Mouse (Mus musculus) splenic B cell, adult 2 months (primary cell): ENCODE data around the gene Snrpb.

Experiments
- DNase-seq: peaks from one replicate; pipeline ENCODE4 v3.0.0-alpha.2; 2011; ENCODE audit warnings: low read depth, low spot score
- H3K27me3 ChIP-seq: 2 replicates; pipeline ENCODE4 v1.6.1; 2012; ENCODE audit warnings: mild to moderate bottlenecking, low read length, moderate library complexity, mixed read lengths; ENCODE audit not compliant: control insufficient read depth, poor library complexity, insufficient read depth, severe bottlenecking
- H3K36me3 ChIP-seq: 2 replicates; pipeline ENCODE4 v1.6.1; 2012; ENCODE audit warnings: mild to moderate bottlenecking, low read length, moderate library complexity, mixed read lengths; ENCODE audit not compliant: control insufficient read depth, poor library complexity, insufficient read depth, severe bottlenecking

Gene Snrpb

DNA sequence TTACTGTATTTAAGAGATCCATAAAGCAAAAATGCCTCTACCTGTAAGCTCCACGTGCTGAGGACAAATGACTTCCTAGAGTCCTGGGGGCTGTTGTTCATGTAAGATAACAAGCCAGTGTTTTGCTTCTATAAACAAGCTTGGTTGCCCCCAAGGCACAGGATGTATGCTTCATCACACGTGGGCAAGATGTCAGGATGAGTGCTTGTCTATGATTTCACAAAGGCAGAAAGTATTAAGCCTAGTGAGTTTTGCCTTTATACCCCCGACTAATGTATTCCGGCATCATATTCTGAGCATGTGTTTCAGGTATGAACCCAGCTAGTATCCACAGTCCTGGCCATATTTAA, 21.1 kb downstream of the Snrpb start:
- no peaks in the 10 kb centered on the region for H3K36me3 ChIP-seq
- no peaks in the 10 kb centered on the region for H3K27me3 ChIP-seq
- no peak for DNase-seq

DNA sequence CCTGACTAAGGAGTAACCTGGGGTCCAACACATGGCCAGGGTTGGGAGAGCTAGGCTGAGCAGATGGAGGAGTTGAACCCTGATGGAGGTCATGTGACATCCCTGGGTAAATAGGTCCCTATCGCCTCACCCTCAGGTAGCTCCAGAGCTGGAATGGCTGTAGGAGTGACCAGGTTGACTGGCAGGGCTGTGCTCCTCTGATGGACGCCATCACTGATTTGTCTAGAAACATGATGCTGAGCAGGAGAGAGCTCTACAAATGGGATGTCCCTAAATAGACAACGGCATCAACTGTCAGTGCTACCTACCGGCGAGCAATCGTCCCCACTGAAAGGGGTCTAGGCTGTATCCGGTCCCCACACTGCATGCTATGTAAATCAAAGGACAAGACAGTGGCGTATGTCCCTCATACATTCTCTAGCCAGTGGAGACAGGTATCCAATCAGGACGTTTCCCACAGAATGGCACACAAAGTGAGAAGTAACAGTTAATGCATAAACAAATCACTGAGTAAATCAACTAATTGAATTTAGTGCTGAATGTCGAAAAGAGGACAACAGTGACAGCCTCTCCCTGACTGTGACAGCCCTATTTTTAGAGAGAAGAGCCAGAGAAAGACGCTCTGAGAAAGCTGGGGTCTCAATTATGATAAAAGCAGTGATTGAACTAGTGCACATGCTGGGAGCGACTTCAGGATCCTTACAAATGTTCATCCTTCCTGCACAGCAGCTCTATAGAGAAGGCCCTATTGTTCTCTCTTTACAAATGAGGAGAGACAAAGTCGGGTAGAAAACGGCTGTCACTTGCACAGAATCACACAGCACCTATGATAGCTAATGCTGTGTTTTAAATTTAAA, 21.7 kb downstream of the Snrpb start:
- no peaks in the 10 kb centered on the region for H3K27me3 ChIP-seq
- DNase-seq, result no peak
- no peaks in the 10 kb centered on the region for H3K36me3 ChIP-seq

DNA sequence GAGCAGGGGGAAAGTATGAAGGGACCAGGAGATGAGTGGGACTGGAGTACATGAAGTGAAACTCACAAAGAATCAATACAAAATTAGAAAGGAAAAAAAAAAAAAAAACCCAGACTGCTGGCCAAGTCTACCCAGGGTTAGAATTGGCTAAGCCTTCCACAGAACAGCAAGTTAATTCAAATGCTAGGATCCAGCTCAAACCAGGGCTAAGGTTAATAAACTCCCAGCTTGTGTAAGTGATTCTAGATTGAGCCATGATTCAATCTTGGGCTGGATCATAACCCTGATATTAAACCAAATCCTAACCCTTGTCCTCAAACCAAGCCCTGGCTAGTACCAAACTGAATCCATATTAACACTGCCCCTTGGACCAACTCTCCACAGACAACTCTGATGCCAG, 23.4 kb downstream of the Snrpb start:
- no peaks in the 10 kb centered on the region for H3K36me3 ChIP-seq
- DNase-seq, result no peak
- no peaks in the 10 kb centered on the region for H3K27me3 ChIP-seq

DNA sequence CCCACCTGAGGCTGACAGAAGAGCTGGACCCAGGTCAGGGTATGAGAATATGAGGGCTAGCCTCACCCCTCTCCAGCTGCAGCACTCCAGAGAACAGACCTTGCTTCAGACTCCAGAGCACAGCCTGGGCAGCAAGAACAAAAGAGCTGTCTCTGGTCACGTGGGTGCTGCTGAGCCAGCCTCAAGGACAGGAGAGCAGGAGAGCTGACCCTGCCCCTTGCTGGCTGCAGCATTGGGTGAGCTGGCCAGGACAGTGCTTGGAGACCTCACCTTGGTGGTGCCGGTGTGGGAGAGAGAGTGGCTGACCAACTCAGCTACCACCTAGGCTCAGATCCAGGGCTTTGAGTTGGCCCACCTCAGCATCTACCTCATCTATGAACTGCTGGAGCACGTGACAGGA, 24.0 kb downstream of the Snrpb start:
- Histone ChIP-seq H3K27me3 (no peaks in the 10 kb centered on the region), H3K36me3 (no peaks in the 10 kb centered on the region)
- DNase-seq, result no peak

DNA sequence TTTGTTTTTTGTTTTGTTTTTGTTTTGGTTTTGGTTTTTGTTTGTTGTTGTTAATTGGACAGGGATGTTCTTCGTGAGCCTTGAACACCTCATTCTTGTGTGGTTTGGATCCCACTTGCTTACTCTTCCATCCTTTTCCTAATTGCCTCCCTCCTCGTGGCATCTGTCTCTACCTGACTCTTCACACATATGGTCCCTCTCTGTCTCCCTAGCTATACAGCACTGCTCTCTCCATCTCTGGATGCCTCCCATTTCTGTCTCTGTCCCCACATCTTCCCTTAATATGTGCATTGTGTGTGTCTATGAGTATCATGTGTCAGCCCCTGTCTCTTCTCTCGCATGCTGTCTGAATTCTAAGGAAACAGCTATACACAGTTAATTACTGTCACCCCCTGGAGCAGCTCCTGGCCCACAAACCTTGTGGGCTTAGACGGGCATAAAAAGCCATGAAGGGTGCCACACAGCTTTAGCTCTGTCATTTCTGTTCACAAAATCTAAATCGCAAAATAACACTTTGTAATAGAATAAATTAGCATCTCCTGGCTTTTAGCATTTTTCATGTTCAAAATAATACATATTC, 33.0 kb downstream of the Snrpb start:
- DNase-seq, result no peak
- Histone ChIP-seq H3K27me3 (no peaks in the 10 kb centered on the region), H3K36me3 (no peaks in the 10 kb centered on the region)

DNA sequence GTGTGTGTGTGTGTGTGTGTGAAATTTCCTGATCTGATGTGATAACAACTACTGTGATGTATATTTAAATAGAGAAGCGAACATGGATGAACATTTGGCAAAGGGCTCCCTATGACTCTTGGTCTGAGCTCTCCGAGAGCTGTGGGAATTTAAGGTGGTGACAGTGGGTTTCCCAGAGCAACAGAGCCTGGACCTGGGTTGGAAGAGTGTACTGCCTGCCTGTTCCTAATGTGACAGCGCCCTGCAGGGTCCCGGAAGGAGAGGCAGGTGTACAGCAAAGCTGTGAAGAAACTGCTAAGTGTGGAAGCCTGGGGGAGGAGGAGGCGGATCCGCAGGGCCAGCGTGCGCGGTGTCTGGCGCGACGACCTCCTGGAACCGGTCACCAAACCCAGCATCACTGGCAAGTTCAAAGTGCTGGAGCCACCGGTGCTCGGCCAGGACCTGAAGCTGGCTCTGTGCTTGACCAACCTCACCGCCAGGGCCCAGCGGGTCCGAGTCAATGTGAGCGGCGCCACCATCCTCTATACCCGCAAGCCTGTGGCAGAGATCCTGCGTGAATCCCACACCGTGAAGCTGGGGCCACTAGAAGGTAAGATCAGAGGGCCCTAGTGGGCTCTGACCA, 34.4 kb downstream of the Snrpb start:
- no peak for DNase-seq
- Histone ChIP-seq H3K27me3 (no peaks in the 10 kb centered on the region), H3K36me3 (no peaks in the 10 kb centered on the region)

DNA sequence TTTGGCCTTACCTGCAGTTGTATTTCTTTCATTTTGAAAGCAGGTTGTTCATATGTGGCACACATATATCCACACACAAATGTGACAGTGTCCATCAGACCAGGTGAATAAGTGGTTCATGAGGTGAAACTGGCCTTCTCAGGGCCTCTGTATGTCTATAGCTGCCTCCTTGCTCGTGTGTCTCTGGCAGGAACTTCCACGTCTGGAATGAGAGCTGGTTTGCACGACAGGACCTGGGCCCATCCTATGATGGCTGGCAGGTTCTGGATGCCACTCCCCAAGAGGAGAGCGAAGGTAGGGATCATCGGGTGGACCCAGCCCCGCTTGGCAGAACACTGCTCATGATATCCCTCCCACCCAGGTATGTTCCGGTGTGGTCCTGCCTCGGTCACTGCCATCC, 36.2 kb downstream of the Snrpb start:
- H3K36me3 ChIP-seq, result no peaks in the 10 kb centered on the region
- no peak for DNase-seq
- no peaks in the 10 kb centered on the region for H3K27me3 ChIP-seq

DNA sequence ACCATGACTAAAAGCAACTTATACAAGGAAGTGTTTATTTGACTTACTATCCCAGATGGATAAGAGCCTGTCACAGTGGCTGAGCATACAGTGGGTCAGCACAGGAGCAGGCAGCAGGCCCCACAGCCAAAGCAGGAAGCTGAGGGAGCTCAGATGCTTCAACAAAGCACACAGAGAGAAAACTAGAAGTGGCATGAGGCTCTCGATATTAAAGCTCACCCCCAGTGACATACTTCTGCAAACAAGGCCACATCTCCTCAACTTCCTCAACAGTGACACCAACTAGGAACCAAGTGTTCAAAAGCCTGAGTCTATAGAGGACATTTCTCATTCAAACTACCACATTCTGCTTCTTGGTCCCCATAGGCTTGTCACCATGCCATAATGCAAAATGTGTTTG, 49.5 kb downstream of the Snrpb start:
- no peaks in the 10 kb centered on the region for H3K36me3 ChIP-seq
- H3K27me3 ChIP-seq, result no peaks in the 10 kb centered on the region
- no peak for DNase-seq

DNA sequence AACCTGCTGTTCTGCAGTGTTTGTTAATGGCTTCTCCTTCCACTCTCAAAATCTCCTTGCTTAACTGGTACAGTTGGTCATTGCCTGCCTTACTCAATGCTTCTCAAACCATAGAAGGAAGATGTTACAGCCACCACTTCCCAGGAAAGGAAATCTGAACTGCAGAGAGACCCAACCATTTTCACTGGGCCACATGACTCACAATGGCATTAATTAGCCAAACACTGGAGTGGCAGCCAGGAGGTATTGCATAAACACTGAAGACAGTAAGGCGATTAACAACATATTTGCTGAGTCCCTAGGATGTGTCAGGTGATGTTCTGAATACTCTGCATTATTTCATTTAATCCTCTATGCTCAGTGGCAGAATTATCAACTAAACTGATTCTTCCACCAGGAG, 53.1 kb downstream of the Snrpb start:
- H3K36me3 ChIP-seq, result no peaks in the 10 kb centered on the region
- no peak for DNase-seq
- no peaks in the 10 kb centered on the region for H3K27me3 ChIP-seq

DNA sequence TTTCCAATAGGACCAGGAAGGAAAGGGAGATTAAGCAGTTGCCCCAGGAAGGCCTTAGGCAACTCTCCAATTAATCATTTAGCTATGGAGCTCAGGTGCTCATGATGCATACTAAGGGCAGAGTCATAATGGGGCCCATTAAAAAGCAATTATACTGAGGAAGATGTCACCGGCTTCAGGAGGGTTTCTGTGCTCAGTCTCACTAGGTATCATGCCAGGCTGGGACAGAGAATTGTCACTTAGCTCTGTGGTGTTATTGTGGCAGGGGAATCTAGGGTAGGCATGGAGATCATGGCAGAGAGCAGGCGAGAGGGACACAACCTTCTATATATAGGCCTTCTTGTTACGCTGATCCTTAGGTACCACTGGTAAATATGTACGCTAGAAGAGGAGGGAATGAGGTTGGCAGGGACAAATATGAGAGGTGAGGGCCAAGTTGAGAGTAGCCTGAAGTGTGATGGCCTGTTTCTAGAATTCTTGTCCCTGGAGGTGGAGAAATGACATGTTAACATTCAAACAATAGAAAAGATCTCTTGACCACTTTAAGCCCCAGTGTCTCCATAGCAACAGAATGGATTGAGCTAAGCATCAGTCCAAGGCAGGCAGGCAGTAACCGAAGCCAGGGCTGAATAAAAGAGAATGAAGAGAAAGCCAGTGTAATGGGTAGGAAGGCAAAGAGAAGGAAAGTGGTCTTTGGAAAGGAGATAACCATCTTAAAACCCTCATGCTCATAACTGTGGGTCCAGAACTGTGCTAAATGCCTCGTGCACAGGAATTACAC, 53.7 kb downstream of the Snrpb start:
- H3K36me3 ChIP-seq, result no peaks in the 10 kb centered on the region
- no peaks in the 10 kb centered on the region for H3K27me3 ChIP-seq
- DNase-seq, result no peak
